Mouse (Mus musculus) limb, embryonic 12.5 days (tissue): ENCODE measurements around the gene Por. TPM values are rescaled to one million over a fixed set of nuclear protein-coding genes. Genes with fewer than 3 reads are reported as not detected.

Source experiments
- ATAC-seq: fragments of 200-750 bp; cut with Nextera tagmentation; 2 replicates; pipeline ENCODE4 v1.8.0; 2017; ENCODE audit warnings: low read depth, moderate TSS enrichment; ENCODE audit not compliant: insufficient number of reproducible peaks, insufficient read depth, low FRiP score, low TSS enrichment
- H3K27ac ChIP-seq: fragments of 300-500 bp; sonication (generic); 2 replicates; pipeline ENCODE4 v1.5.1; 2016; ENCODE audit warnings: mild to moderate bottlenecking, moderate library complexity
- H3K27me3 ChIP-seq: fragments of 300-500 bp; sonication (generic); 2 replicates; pipeline ENCODE4 v1.6.1; 2016; ENCODE audit warnings: mild to moderate bottlenecking, moderate library complexity
- H3K36me3 ChIP-seq: fragments of 300-500 bp; sonication (generic); 2 replicates; pipeline ENCODE4 v1.6.1; 2016; ENCODE audit warnings: mild to moderate bottlenecking, moderate library complexity
- H3K4me1 ChIP-seq: fragments of 300-500 bp; sonication (generic); replicated peaks from 2 replicates; pipeline ENCODE4 v1.6.1; 2016
- H3K4me2 ChIP-seq: fragments of 300-500 bp; sonication (generic); 2 replicates; pipeline ENCODE4 v1.6.1; 2016; ENCODE audit warnings: mild to moderate bottlenecking, moderate library complexity
- H3K4me3 ChIP-seq: fragments of 300-500 bp; sonication (generic); replicated peaks from 2 replicates; pipeline ENCODE4 v1.5.1; 2016; ENCODE audit warnings: mild to moderate bottlenecking
- H3K9ac ChIP-seq: fragments of 300-500 bp; sonication (generic); replicated peaks from 2 replicates; pipeline ENCODE4 v1.6.1; 2016; ENCODE audit warnings: mild to moderate bottlenecking, moderate library complexity
- H3K9me3 ChIP-seq: fragments of 300-500 bp; sonication (generic); 2 replicates; pipeline ENCODE4 v1.6.1; 2016; ENCODE audit warnings: mild to moderate bottlenecking, moderate library complexity
- WGBS: fragments of 180-500 bp; shearing (Covaris S2); methylation state at CpG from one replicate; pipeline ENCODE4 v1.1.7; 2016; 5-methylcytosine and 5-hydroxymethylcytosine counted together
- polyA plus RNA-seq: library from polyadenylated mRNA; unstranded; fragments of >200 nt; fragmentation: Nextera tagmentation; extraction: Ambion mirVana; gene quantifications from 2 replicates; pipeline ENCODE4 v1.2.1, GENCODE M21; 2016

The Por gene
- polyA plus RNA-seq, 1 experiment from 2014 or later = 114 TPM

GRCm38 (mm10) chr5:135715624-135716023, 45.8 kb downstream of the Por start:
- Histone ChIP-seq H3K27ac (no peak overlapping the region), H3K4me1 (no peaks in the 10 kb centered on the region), H3K36me3 (peaks cover 49% of the 10 kb centered on the region), H3K9me3 (no peaks in the 10 kb centered on the region), H3K9ac (no peak overlapping the region), H3K4me3 (no peak overlapping the region), H3K4me2 (no peak overlapping the region), H3K27me3 (no peaks in the 10 kb centered on the region)
- ATAC-seq = no peak
- 62% methylated on average over 10 of the region's 10 CpGs for WGBS

- no peak overlapping the region for H3K4me3 ChIP-seq
- no peaks in the 10 kb centered on the region for H3K9me3 ChIP-seq
- H3K36me3 ChIP-seq = peaks cover 43% of the 10 kb centered on the region
- 0 out of 2 replicates have a peak overlapping the region, but pooled peaks have one; percentile 12 for H3K9ac ChIP-seq
- no peak overlapping the region for H3K4me2 ChIP-seq
- no peak for ATAC-seq
- H3K4me1 ChIP-seq = peaks cover 28% of the 10 kb centered on the region
- H3K27ac ChIP-seq = no peak overlapping the region
- H3K27me3 ChIP-seq = no peaks in the 10 kb centered on the region
- 78% methylated on average over 10 of the region's 10 CpGs for WGBS
Observed at GRCm38 (mm10) chr5:135719586-135720120, 49.8 kb downstream of the Por start.

- no peak overlapping the region for H3K4me3 ChIP-seq
- WGBS = 83% methylated on average over 3 of the region's 3 CpGs
- peaks cover 32% of the 10 kb centered on the region for H3K4me1 ChIP-seq
- H3K9ac ChIP-seq = no peak overlapping the region
- no peaks in the 10 kb centered on the region for H3K27me3 ChIP-seq
- no peak overlapping the region for H3K4me2 ChIP-seq
- H3K36me3 ChIP-seq = peaks cover 43% of the 10 kb centered on the region
- H3K9me3 ChIP-seq = no peaks in the 10 kb centered on the region
- no peak overlapping the region for H3K27ac ChIP-seq
- no peak for ATAC-seq
Observed at GRCm38 (mm10) chr5:135720121-135720520, 50.3 kb downstream of the Por start.

- H3K4me2 ChIP-seq = no peak overlapping the region
- peaks cover 42% of the 10 kb centered on the region for H3K4me1 ChIP-seq
- H3K9ac ChIP-seq = no peak overlapping the region
- ATAC-seq = no peak
- peaks cover 34% of the 10 kb centered on the region for H3K36me3 ChIP-seq
- no peaks in the 10 kb centered on the region for H3K27me3 ChIP-seq
- H3K4me3 ChIP-seq = no peak overlapping the region
- H3K27ac ChIP-seq = no peak overlapping the region
- WGBS = 94% methylated on average over 8 of the region's 8 CpGs
- H3K9me3 ChIP-seq = no peaks in the 10 kb centered on the region
Observed at GRCm38 (mm10) chr5:135721076-135721475, 51.2 kb downstream of the Por start.

- Histone ChIP-seq H3K4me2 (no peak overlapping the region), H3K9me3 (no peaks in the 10 kb centered on the region), H3K9ac (no peak overlapping the region), H3K4me3 (no peak overlapping the region), H3K36me3 (peaks cover 24% of the 10 kb centered on the region), H3K27ac (no peak overlapping the region), H3K4me1 (peaks cover 52% of the 10 kb centered on the region), H3K27me3 (no peaks in the 10 kb centered on the region)
- no peak for ATAC-seq
- WGBS = 72% methylated on average over 11 of the region's 11 CpGs
Observed at GRCm38 (mm10) chr5:135722121-135722520, 52.3 kb downstream of the Por start.

GRCm38 (mm10) chr5:135723165-135723751, 53.4 kb downstream of the Por start:
- Histone ChIP-seq H3K36me3 (peaks cover 17% of the 10 kb centered on the region; the same call in 1 of the 2 replicates), H3K4me1 (peaks cover 57% of the 10 kb centered on the region), H3K4me3 (no peak overlapping the region), H3K27me3 (no peaks in the 10 kb centered on the region), H3K4me2 (no peak overlapping the region), H3K27ac (peak overlapping the region; percentile 62), H3K9me3 (no peaks in the 10 kb centered on the region), H3K9ac (no peak overlapping the region)
- ATAC-seq = no peak
- WGBS = 42% methylated on average over 3 of the region's 3 CpGs

- WGBS = 3% methylated on average over 9 of the region's 9 CpGs
- peaks cover 19% of the 10 kb centered on the region for H3K36me3 ChIP-seq
Observed at GRCm38 (mm10) chr5:135724536-135725322, 54.9 kb downstream of the Por start.

GRCm38 (mm10) chr5:135725391-135725841, 55.6 kb downstream of the Por start:
- Histone ChIP-seq H3K4me2 (peak overlapping the region; percentile 66), H3K4me1 (peaks cover 57% of the 10 kb centered on the region), H3K4me3 (peak overlapping the region; percentile 37), H3K9ac (peak overlapping the region; percentile 61), H3K27me3 (no peaks in the 10 kb centered on the region), H3K36me3 (peaks cover 23% of the 10 kb centered on the region), H3K27ac (peak overlapping the region; percentile 96), H3K9me3 (no peaks in the 10 kb centered on the region)
- WGBS = 2% methylated on average over 8 of the region's 8 CpGs
- peak; percentile 88 for ATAC-seq

More at GRCm38 (mm10) chr5:135724536-135725322, 54.9 kb downstream of the Por start:
- H3K4me2 ChIP-seq = peak overlapping the region; percentile 66
- ATAC-seq = peak; percentile 79
- H3K27me3 ChIP-seq = no peaks in the 10 kb centered on the region
- peak overlapping the region; percentile 37 for H3K4me3 ChIP-seq
- H3K9ac ChIP-seq = peak overlapping the region; percentile 61
- peak overlapping the region; percentile 96 for H3K27ac ChIP-seq
- H3K9me3 ChIP-seq = no peaks in the 10 kb centered on the region
- H3K4me1 ChIP-seq = peaks cover 57% of the 10 kb centered on the region

- peak overlapping the region; percentile 37 for H3K4me3 ChIP-seq
- 20% methylated on average over 6 of the region's 6 CpGs for WGBS
- no peaks in the 10 kb centered on the region for H3K9me3 ChIP-seq
- peaks cover 57% of the 10 kb centered on the region for H3K4me1 ChIP-seq
- no peak for ATAC-seq
- H3K27ac ChIP-seq = peak overlapping the region; percentile 96
- no peaks in the 10 kb centered on the region for H3K27me3 ChIP-seq
- H3K9ac ChIP-seq = peak overlapping the region; percentile 61
- H3K36me3 ChIP-seq = peaks cover 29% of the 10 kb centered on the region
- peak overlapping the region; percentile 66 for H3K4me2 ChIP-seq
Observed at GRCm38 (mm10) chr5:135725991-135726390, 56.2 kb downstream of the Por start.

- no peak for ATAC-seq
- Histone ChIP-seq H3K9ac (peak overlapping the region; percentile 61), H3K4me3 (peak overlapping the region; percentile 37), H3K9me3 (no peaks in the 10 kb centered on the region), H3K36me3 (peaks cover 37% of the 10 kb centered on the region), H3K27me3 (no peaks in the 10 kb centered on the region), H3K4me1 (peaks cover 57% of the 10 kb centered on the region), H3K27ac (peak overlapping the region; percentile 96; the same call in 1 of the 2 replicates), H3K4me2 (peak overlapping the region; percentile 66)
- WGBS = 53% methylated on average over 2 of the region's 2 CpGs
Observed at GRCm38 (mm10) chr5:135726641-135727346, 57.0 kb downstream of the Por start.

GRCm38 (mm10) chr5:135727871-135728270, 58.0 kb downstream of the Por start:
- Histone ChIP-seq H3K9me3 (no peaks in the 10 kb centered on the region), H3K27me3 (no peaks in the 10 kb centered on the region), H3K4me3 (no peak overlapping the region), H3K9ac (no peak overlapping the region), H3K4me1 (peaks cover 47% of the 10 kb centered on the region), H3K36me3 (peaks cover 48% of the 10 kb centered on the region), H3K27ac (no peak overlapping the region), H3K4me2 (peak overlapping the region; percentile 66; the same call in 1 of the 2 replicates)
- WGBS = 89% methylated on average over 9 of the region's 9 CpGs
- no peak for ATAC-seq
